Mouse (Mus musculus): ENCODE data around the gene Cers1. TPM values are rescaled to one million over a fixed set of nuclear protein-coding genes. Genes with fewer than 3 reads are reported as not detected.

Cers1 gene
- 1 to 10 TPM; 6.8 to 7.2 TPM for total RNA-seq (2021)
- long read RNA-seq, experiment 1, transcript Cers1-203 (8 exons, 2,728 nt) = major isoform, 20 of 21 reads
- long read RNA-seq, experiment 1, partial matches to known transcripts = 0 of 21 reads
- long read RNA-seq, experiment 1, other reads (novel, unspliced or antisense) = 1 of 21 reads
- long read RNA-seq, experiment 2, transcript Cers1-203 (8 exons, 2,728 nt) = major isoform, 7 of 23 reads
- long read RNA-seq, experiment 2, partial matches to known transcripts = 1 of 23 reads
- long read RNA-seq, experiment 2, other reads (novel, unspliced or antisense) = 15 of 23 reads

GRCm38 (mm10) chr8:70315624-70316510 lies at the start of gene Cers1:
Gene Cers1 (plus strand): TSS chr8:70315775.
- DNase-seq (ENCODE audit: low spot score in 2 of 2) = peak in 1 of 2 experiments; percentile 44

- no peak for DNase-seq (ENCODE audit: low spot score in 2 of 2)
These were observed 47.9 kb upstream of the Cers1 start for GRCm38 (mm10) chr8:70267674-70268073.

- DNase-seq (ENCODE audit: low spot score in 2 of 2) = no peak
These were observed 47.3 kb upstream of the Cers1 start for GRCm38 (mm10) chr8:70268311-70268710.

GRCm38 (mm10) chr8:70268799-70269565 lies 46.6 kb upstream of the Cers1 start:
- no peak for DNase-seq (ENCODE audit: low spot score in 2 of 2)

GRCm38 (mm10) chr8:70272949-70273348 lies 42.6 kb upstream of the Cers1 start:
- DNase-seq (ENCODE audit: low spot score in 2 of 2) = no peak

- DNase-seq (ENCODE audit: low spot score in 2 of 2) = no peak
These were observed 41.2 kb upstream of the Cers1 start for GRCm38 (mm10) chr8:70274350-70274749.

GRCm38 (mm10) chr8:70276476-70276875 lies 39.1 kb upstream of the Cers1 start:
- DNase-seq (ENCODE audit: low spot score in 2 of 2) = no peak

GRCm38 (mm10) chr8:70278175-70278574 lies 37.4 kb upstream of the Cers1 start:
- no peak for DNase-seq (ENCODE audit: low spot score in 2 of 2)

- DNase-seq (ENCODE audit: low spot score in 2 of 2) = no peak
These were observed 36.3 kb upstream of the Cers1 start for GRCm38 (mm10) chr8:70279266-70279665.

GRCm38 (mm10) chr8:70281001-70281400 lies 34.6 kb upstream of the Cers1 start:
- no peak for DNase-seq (ENCODE audit: low spot score in 2 of 2)

GRCm38 (mm10) chr8:70282603-70283135 lies 32.9 kb upstream of the Cers1 start, which contains the start of gene Homer3:
Gene Homer3 (plus strand): TSS chr8:70282827.
- peak; percentile 74 to 86 for DNase-seq (ENCODE audit: low spot score in 2 of 2)

- DNase-seq (ENCODE audit: low spot score in 2 of 2) = no peak
These were observed 32.2 kb upstream of the Cers1 start for GRCm38 (mm10) chr8:70283136-70284077.

- DNase-seq (ENCODE audit: low spot score in 2 of 2) = no peak
These were observed 31.2 kb upstream of the Cers1 start for GRCm38 (mm10) chr8:70284421-70284820.

- DNase-seq (ENCODE audit: low spot score in 2 of 2) = no peak
These were observed 30.3 kb upstream of the Cers1 start for GRCm38 (mm10) chr8:70285304-70285703.

GRCm38 (mm10) chr8:70286737-70287136 lies 28.8 kb upstream of the Cers1 start:
- DNase-seq (ENCODE audit: low spot score in 2 of 2) = no peak

- DNase-seq (ENCODE audit: low spot score in 2 of 2) = no peak
These were observed 21.6 kb upstream of the Cers1 start for GRCm38 (mm10) chr8:70293988-70294405.

- no peak for DNase-seq (ENCODE audit: low spot score in 2 of 2)
These were observed 14.7 kb upstream of the Cers1 start for GRCm38 (mm10) chr8:70300881-70301280.

- DNase-seq (ENCODE audit: low spot score in 2 of 2) = peak; percentile 74 to 89
These were observed 13.2 kb upstream of the Cers1 start, which contains the start of the genes Ddx49 and Cope for GRCm38 (mm10) chr8:70302358-70302890. Gene Ddx49 (minus strand): TSS chr8:70302489. Gene Cope (plus strand): TSS chr8:70302518.

GRCm38 (mm10) chr8:70302901-70303300 lies 12.7 kb upstream of the Cers1 start:
- DNase-seq (ENCODE audit: low spot score in 2 of 2) = no peak

GRCm38 (mm10) chr8:70309311-70309710 lies 6.3 kb upstream of the Cers1 start:
- no peak for DNase-seq (ENCODE audit: low spot score in 2 of 2)
